Mouse (Mus musculus) ES-E14 (cell line): ENCODE results near the gene Nceh1. TPM values are rescaled to one million over a fixed set of nuclear protein-coding genes. Genes with fewer than 3 reads are reported as not detected.

Experiments used
- DNase-seq: peaks from one replicate; pipeline ENCODE4 v3.0.0-alpha.2; 2013; ENCODE audit warnings: low read depth, low spot score
- H3K27ac ChIP-seq: 2 replicates; pipeline ENCODE4 v1.5.1; 2012; ENCODE audit warnings: low read depth, mild to moderate bottlenecking, low read length, moderate library complexity, mixed read lengths; ENCODE audit not compliant: poor library complexity, insufficient read depth, severe bottlenecking
- H3K36me3 ChIP-seq: 2 replicates; pipeline ENCODE4 v1.6.1; 2012; ENCODE audit warnings: mild to moderate bottlenecking, low read length, moderate library complexity, mixed read lengths; ENCODE audit not compliant: control insufficient read depth, poor library complexity, insufficient read depth, severe bottlenecking
- H3K4me1 ChIP-seq, 2 experiments: fragments of 150-350 bp in 1 of 2; sonication (generic) in 1 of 2; 2 replicates each; pipeline ENCODE4 v1.6.1; 2012; ENCODE audit warnings: low read length in 2 of 2, mild to moderate bottlenecking in 1 of 2, mixed read lengths in 1 of 2; ENCODE audit not compliant: control insufficient read depth in 2 of 2, insufficient read depth in 2 of 2, poor library complexity in 1 of 2
- H3K4me3 ChIP-seq, 2 experiments: fragments of 150-350 bp in 1 of 2; sonication (generic) in 1 of 2; 2 replicates each; pipeline ENCODE4 v1.5.1; 2012; ENCODE audit warnings: low read length in 2 of 2, low read depth in 1 of 2, mild to moderate bottlenecking in 1 of 2, mixed read lengths in 1 of 2; ENCODE audit not compliant: insufficient read depth in 1 of 2, poor library complexity in 1 of 2, severe bottlenecking in 1 of 2
- H3K9ac ChIP-seq: 2 replicates; pipeline ENCODE4 v1.6.1; 2012; ENCODE audit warnings: low read depth, mild to moderate bottlenecking, low read length, mixed read lengths; ENCODE audit not compliant: poor library complexity, insufficient read depth, severe bottlenecking
- H3K9me3 ChIP-seq: fragments of 150-350 bp; sonication (generic); 2 replicates; pipeline ENCODE4 v1.6.1; 2012; ENCODE audit warnings: low read depth, mild to moderate bottlenecking, low read length; ENCODE audit not compliant: control insufficient read depth, insufficient read depth
- CHD2 ChIP-seq: IDR thresholded peaks from 2 replicates; pipeline ENCODE4 v1.6.1; 2014; ENCODE audit warnings: mild to moderate bottlenecking, low read depth, low read length, inconsistent platforms
- HCFC1 ChIP-seq: IDR thresholded peaks from 2 replicates; pipeline ENCODE4 v1.6.1; 2012; ENCODE audit warnings: low read length, inconsistent platforms, borderline replicate concordance; ENCODE audit not compliant: insufficient read depth
- MAFK ChIP-seq: IDR thresholded peaks from 2 replicates; pipeline ENCODE4 v1.6.1; 2014; ENCODE audit warnings: mild to moderate bottlenecking, low read depth, low read length, inconsistent platforms; ENCODE audit not compliant: insufficient read depth
- ZC3H11A ChIP-seq: IDR thresholded peaks from 2 replicates; pipeline ENCODE4 v1.6.1; 2012; ENCODE audit warnings: low read depth, mild to moderate bottlenecking, inconsistent platforms, low read length, borderline replicate concordance
- ZNF384 ChIP-seq: IDR thresholded peaks from 2 replicates; pipeline ENCODE4 v1.6.1; 2012; ENCODE audit warnings: low read depth, low read length, inconsistent platforms
- in situ Hi-C, 2 experiments: fragments of 600-800 bp; cut with MboI; formaldehyde crosslinking; loops; one replicate each; pipeline ENCODE4 v1.15.1; 2025; ENCODE audit warnings: low sequenced_read_pairs in 2 of 2, inconsistent platforms in 1 of 2; ENCODE audit not compliant: unreplicated experiment in 2 of 2
- total RNA-seq: library from RNA; depleted of rRNA; stranded (reverse); fragments of 300-350 nt; gene quantifications from 2 replicates; pipeline ENCODE4 v1.2.3, GENCODE M21; 2012

Nceh1 gene
- total RNA-seq, 1 experiment, result 17.3 TPM

DNA sequence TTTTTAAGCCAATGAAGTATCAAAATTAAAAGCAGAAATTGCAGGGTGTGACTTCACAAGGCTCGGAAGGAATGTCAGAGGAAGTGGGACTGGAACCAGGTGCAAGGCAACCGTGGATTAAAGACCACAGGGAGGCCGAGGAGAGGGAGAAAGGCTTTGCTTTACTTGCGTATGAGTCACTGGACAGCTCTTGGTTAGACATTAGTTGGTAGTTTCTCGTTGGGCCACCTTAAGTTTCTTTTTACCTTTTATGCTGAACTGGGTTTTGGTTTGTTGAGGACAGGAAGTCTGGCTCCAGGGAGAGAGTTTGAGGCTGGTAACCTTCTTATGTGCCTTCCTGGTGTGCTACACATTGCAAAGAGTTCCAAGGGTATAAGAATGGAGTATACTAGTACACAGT lies 15.1 kb downstream of the Nceh1 start:
- Histone ChIP-seq H3K4me3 (no peak overlapping the region), H3K9ac (no peak overlapping the region), H3K36me3 (no peaks in the 10 kb centered on the region), H3K27ac (no peak overlapping the region), H3K9me3 (no peaks in the 10 kb centered on the region), H3K4me1 (no peaks in the 10 kb centered on the region; a peak in 1 of 4 replicates)
- no peak for TF ChIP-seq MAFK
- TF ChIP-seq ZNF384, result no peak
- in situ Hi-C loops, result no loop called here
- DNase-seq, result no peak

DNA sequence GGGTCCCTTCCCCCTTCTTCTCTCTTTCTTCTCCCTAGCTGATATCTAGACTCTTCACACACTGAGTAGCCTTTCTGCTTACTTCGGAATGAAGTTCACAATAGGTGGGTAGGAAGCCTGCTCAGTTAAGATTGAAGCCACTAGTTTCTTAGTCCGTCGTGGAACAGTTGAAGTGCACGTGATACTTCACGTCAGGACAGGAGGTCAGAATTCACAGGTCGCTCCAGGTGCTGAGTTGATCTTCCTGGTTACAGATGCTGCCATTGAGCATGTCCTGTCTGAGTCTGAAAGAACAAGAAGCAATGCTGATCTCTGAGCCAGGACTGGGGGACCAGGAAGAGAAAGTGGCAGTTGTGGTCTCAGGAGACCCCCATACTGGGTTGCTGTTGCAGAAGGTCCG lies 16.4 kb downstream of the Nceh1 start:
- Histone ChIP-seq H3K4me1 (no peaks in the 10 kb centered on the region; a peak in 1 of 4 replicates), H3K4me3 (no peak overlapping the region), H3K27ac (no peak overlapping the region), H3K9ac (no peak overlapping the region), H3K9me3 (no peaks in the 10 kb centered on the region), H3K36me3 (no peaks in the 10 kb centered on the region)
- DNase-seq, result no peak
- in situ Hi-C loops, result no loop called here
- TF ChIP-seq ZNF384, result no peak
- TF ChIP-seq HCFC1, result no peak
- no peak for TF ChIP-seq CHD2
- TF ChIP-seq MAFK, result no peak
- no peak for TF ChIP-seq ZC3H11A

DNA sequence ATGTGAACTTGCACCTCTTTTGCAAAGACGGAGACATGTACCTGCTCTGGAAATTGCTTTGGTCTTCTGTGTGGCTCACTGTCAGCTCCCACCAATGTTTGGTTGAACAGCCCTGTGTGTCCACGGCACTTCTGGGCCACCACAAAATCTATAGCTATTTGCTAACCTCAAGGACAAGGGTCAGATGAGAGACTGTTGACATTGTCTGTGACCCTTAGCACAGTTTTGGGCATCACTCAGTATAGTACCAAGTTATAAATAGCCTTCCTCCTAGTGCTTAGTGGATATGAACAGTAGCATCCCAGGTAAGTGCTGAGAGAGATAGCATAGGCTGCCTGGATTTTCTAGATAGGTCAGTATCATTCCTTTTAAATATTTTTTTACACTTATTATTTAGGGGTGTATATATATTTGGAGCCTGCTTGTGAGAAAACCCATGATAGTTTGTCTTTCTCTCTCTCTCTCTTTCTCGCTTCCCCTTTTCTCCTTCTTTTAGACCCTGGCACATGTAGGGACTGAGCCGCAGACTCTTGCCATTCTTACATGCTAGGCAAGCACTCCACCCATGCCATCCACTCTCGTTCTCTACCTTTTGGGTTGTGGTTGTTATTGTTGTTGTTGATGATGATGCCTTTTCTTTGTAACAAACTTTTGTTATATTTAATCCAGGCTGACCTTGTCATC lies 19.1 kb downstream of the Nceh1 start:
- Histone ChIP-seq H3K4me1 (no peaks in the 10 kb centered on the region), H3K9ac (no peak overlapping the region), H3K4me3 (no peak overlapping the region), H3K27ac (no peak overlapping the region), H3K36me3 (no peaks in the 10 kb centered on the region), H3K9me3 (no peaks in the 10 kb centered on the region)
- no peak for TF ChIP-seq CHD2
- no peak for TF ChIP-seq HCFC1
- TF ChIP-seq MAFK, result no peak
- TF ChIP-seq ZC3H11A, result no peak
- TF ChIP-seq ZNF384, result no peak
- DNase-seq, result no peak
- in situ Hi-C loops, result no loop called here

DNA sequence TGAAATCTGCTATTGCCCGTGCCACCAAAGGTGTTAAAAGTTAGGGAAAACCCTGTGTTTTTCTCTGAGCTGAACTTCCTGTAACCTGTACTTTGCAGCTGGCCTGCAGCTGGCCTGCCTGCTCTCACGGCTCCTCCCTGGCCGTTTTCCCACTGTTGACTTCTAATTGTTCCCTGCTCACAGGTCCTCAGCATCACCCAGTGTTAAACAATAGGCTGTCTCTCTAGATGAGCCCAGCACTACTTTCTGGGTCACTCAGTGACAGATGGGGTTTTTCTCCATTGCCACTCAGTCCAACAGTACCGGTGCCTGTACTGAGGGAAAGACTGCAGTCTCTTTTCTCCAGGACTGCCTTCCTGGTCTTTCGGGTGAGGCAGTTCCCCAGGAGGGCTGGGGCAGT lies 22.3 kb downstream of the Nceh1 start:
- H3K9me3 ChIP-seq, result no peaks in the 10 kb centered on the region
- H3K9ac ChIP-seq, result no peak overlapping the region
- DNase-seq, result no peak
- H3K4me3 ChIP-seq, result no peak overlapping the region
- TF ChIP-seq HCFC1 (no peak), CHD2 (no peak), ZC3H11A (no peak), MAFK (no peak), ZNF384 (no peak)
- no peaks in the 10 kb centered on the region for H3K4me1 ChIP-seq
- no peaks in the 10 kb centered on the region for H3K36me3 ChIP-seq
- no peak overlapping the region for H3K27ac ChIP-seq
- in situ Hi-C loops, result no loop called here
